Mouse (Mus musculus) MEL (cell line): ENCODE data around the gene Bad. TPM values are rescaled to one million over a fixed set of nuclear protein-coding genes. Genes with fewer than 3 reads are reported as not detected.
A peak's percentile ranks its signal among the peaks of the same experiment; 100 is the strongest.

ENCODE experiments used
- DNase-seq: peaks from one replicate; pipeline ENCODE4 v3.0.0; 2011; ENCODE audit warnings: low read depth, low spot score
- H3K27ac ChIP-seq: 2 replicates; pipeline ENCODE4 v1.5.1; 2012; ENCODE audit warnings: low read depth, mild to moderate bottlenecking, control low read depth, low read length, moderate library complexity; ENCODE audit not compliant: control insufficient read depth
- H3K27me3 ChIP-seq, 2 experiments: fragments of 150-350 bp in 1 of 2; sonication (generic) in 1 of 2; 2 replicates each; pipeline ENCODE4 v1.6.1; 2012; ENCODE audit warnings: low read length in 2 of 2, mild to moderate bottlenecking in 2 of 2, improper control_type of control experiment in 1 of 2, moderate library complexity in 1 of 2; ENCODE audit not compliant: insufficient read depth in 2 of 2, control insufficient read depth in 1 of 2
- H3K36me3 ChIP-seq, 2 experiments: 2 replicates each; pipeline ENCODE4 v1.6.1; 2012 to 2014; ENCODE audit warnings: low read length in 2 of 2, improper control_type of control experiment in 1 of 2, inconsistent platforms in 1 of 2, mild to moderate bottlenecking in 1 of 2; ENCODE audit not compliant: insufficient read depth in 2 of 2, control insufficient read depth in 1 of 2
- H3K4me1 ChIP-seq, 2 experiments: fragments of 150-350 bp in 1 of 2; sonication (generic) in 1 of 2; 2 replicates each; pipeline ENCODE4 v1.6.1; 2012; ENCODE audit warnings: low read length in 2 of 2, improper control_type of control experiment in 1 of 2, mild to moderate bottlenecking in 1 of 2; ENCODE audit not compliant: insufficient read depth in 2 of 2, control insufficient read depth in 1 of 2
- H3K4me3 ChIP-seq, 2 experiments: fragments of 150-350 bp in 1 of 2; sonication (generic) in 1 of 2; 2 replicates each; pipeline ENCODE4 v1.5.1; 2012; ENCODE audit warnings: low read depth in 2 of 2, low read length in 2 of 2, mild to moderate bottlenecking in 2 of 2, moderate library complexity in 2 of 2, control low read depth in 1 of 2, improper control_type of control experiment in 1 of 2; ENCODE audit not compliant: control insufficient read depth in 1 of 2, insufficient read depth in 1 of 2
- H3K79me2 ChIP-seq: 2 replicates; pipeline ENCODE4 v1.6.1; 2012; ENCODE audit warnings: mild to moderate bottlenecking, low read length, moderate library complexity; ENCODE audit not compliant: control insufficient read depth, poor library complexity, insufficient read depth
- H3K9ac ChIP-seq: 2 replicates; pipeline ENCODE4 v1.6.1; 2012; ENCODE audit warnings: low read depth, mild to moderate bottlenecking, control low read depth, low read length, moderate library complexity; ENCODE audit not compliant: control insufficient read depth, poor library complexity, severe bottlenecking
- H3K9me3 ChIP-seq: fragments of 150-350 bp; sonication (generic); replicated peaks from 2 replicates; pipeline ENCODE4 v1.6.1; 2012; ENCODE audit warnings: mild to moderate bottlenecking, low read length, improper control_type of control experiment, moderate library complexity; ENCODE audit not compliant: insufficient read depth
- BHLHE40 ChIP-seq: IDR thresholded peaks from 2 replicates; pipeline ENCODE4 v1.6.1; 2012; ENCODE audit warnings: low read depth, mild to moderate bottlenecking, inconsistent platforms, low read length, improper control_type of control experiment, borderline replicate concordance
- CHD1 ChIP-seq: IDR thresholded peaks from 2 replicates; pipeline ENCODE4 v1.6.1; 2012; ENCODE audit warnings: low read depth, mild to moderate bottlenecking, inconsistent platforms, low read length, improper control_type of control experiment
- CTCF ChIP-seq, 3 experiments: IDR thresholded peaks in 2 of 3; conservative IDR thresholded peaks in 1 of 3; 2 replicates each; pipeline ENCODE4 v1.5.1; 2011 to 2012; ENCODE audit warnings: low read length in 3 of 3, low read depth in 2 of 3, mild to moderate bottlenecking in 2 of 3, improper control_type of control experiment in 1 of 3, inconsistent platforms in 1 of 3, mixed read lengths in 1 of 3, moderate library complexity in 1 of 3; ENCODE audit not compliant: control insufficient read depth in 1 of 3, insufficient read depth in 1 of 3, poor library complexity in 1 of 3, severe bottlenecking in 1 of 3
- ELF1 ChIP-seq: IDR thresholded peaks from 2 replicates; pipeline ENCODE4 v1.6.1; 2014; ENCODE audit warnings: low read depth, mild to moderate bottlenecking, inconsistent platforms, low read length, improper control_type of control experiment, moderate library complexity
- EP300 ChIP-seq, 2 experiments: IDR thresholded peaks; 2 replicates each; pipeline ENCODE4 v1.6.1; 2011; ENCODE audit warnings: improper control_type of control experiment in 2 of 2, low read length in 2 of 2, low read depth in 1 of 2, mild to moderate bottlenecking in 1 of 2
- ETS1 ChIP-seq: IDR thresholded peaks from 2 replicates; pipeline ENCODE4 v1.6.1; 2012; ENCODE audit warnings: low read depth, mild to moderate bottlenecking, inconsistent platforms, low read length, improper control_type of control experiment, moderate library complexity
- GABPA ChIP-seq: IDR thresholded peaks from 2 replicates; pipeline ENCODE4 v1.6.1; 2012; ENCODE audit warnings: low read depth, mild to moderate bottlenecking, inconsistent platforms, low read length, improper control_type of control experiment, moderate library complexity
- GATA1 ChIP-seq: IDR thresholded peaks from 2 replicates; pipeline ENCODE4 v1.6.1; 2011; ENCODE audit warnings: low read depth, low read length, improper control_type of control experiment
- HCFC1 ChIP-seq: IDR thresholded peaks from 2 replicates; pipeline ENCODE4 v1.6.1; 2012; ENCODE audit warnings: low read depth, mild to moderate bottlenecking, inconsistent platforms, low read length, improper control_type of control experiment, moderate library complexity
- KAT2A ChIP-seq: conservative IDR thresholded peaks from 2 replicates; pipeline ENCODE4 v1.6.1; 2012; ENCODE audit warnings: low read depth, low read length, improper control_type of control experiment, inconsistent platforms
- MAFK ChIP-seq: IDR thresholded peaks from 2 replicates; pipeline ENCODE4 v1.6.1; 2011; ENCODE audit warnings: low read depth, mild to moderate bottlenecking, low read length, improper control_type of control experiment, borderline replicate concordance
- MAX ChIP-seq: IDR thresholded peaks from 2 replicates; pipeline ENCODE4 v1.6.1; 2011; ENCODE audit warnings: low read length, improper control_type of control experiment
- MEF2A ChIP-seq: IDR thresholded peaks from 2 replicates; pipeline ENCODE4 v1.6.1; 2014; ENCODE audit warnings: low read depth, mild to moderate bottlenecking, inconsistent platforms, low read length, improper control_type of control experiment; ENCODE audit not compliant: poor library complexity, insufficient replicate concordance, severe bottlenecking; ENCODE audit errors: extremely low read depth
- MXI1 ChIP-seq: IDR thresholded peaks from 2 replicates; pipeline ENCODE4 v1.6.1; 2011; ENCODE audit warnings: mild to moderate bottlenecking, low read depth, low read length, improper control_type of control experiment
- MYB ChIP-seq: IDR thresholded peaks from 2 replicates; pipeline ENCODE4 v1.6.1; 2011; ENCODE audit warnings: mild to moderate bottlenecking, low read depth, low read length, improper control_type of control experiment
- MYC ChIP-seq: IDR thresholded peaks from 2 replicates; pipeline ENCODE4 v1.6.1; 2011; ENCODE audit warnings: low read depth, mild to moderate bottlenecking, low read length, improper control_type of control experiment, moderate library complexity
- NRF1 ChIP-seq: IDR thresholded peaks from 2 replicates; pipeline ENCODE4 v1.6.1; 2014; ENCODE audit warnings: low read depth, mild to moderate bottlenecking, inconsistent platforms, low read length, improper control_type of control experiment, moderate library complexity; ENCODE audit not compliant: poor library complexity, insufficient read depth, severe bottlenecking
- POLR2AphosphoS5 ChIP-seq: IDR thresholded peaks from 2 replicates; pipeline ENCODE4 v1.6.1; 2012; ENCODE audit warnings: low read depth, borderline replicate concordance, mild to moderate bottlenecking, inconsistent platforms, low read length, moderate library complexity, mixed read lengths
- RCOR1 ChIP-seq: IDR thresholded peaks from 2 replicates; pipeline ENCODE4 v1.6.1; 2012; ENCODE audit warnings: low read depth, mild to moderate bottlenecking, inconsistent platforms, low read length, improper control_type of control experiment
- SIN3A ChIP-seq: IDR thresholded peaks from 2 replicates; pipeline ENCODE4 v1.6.1; 2012; ENCODE audit warnings: low read length, improper control_type of control experiment, inconsistent platforms
- SMC3 ChIP-seq: IDR thresholded peaks from 2 replicates; pipeline ENCODE4 v1.6.1; 2011; ENCODE audit warnings: low read depth, low read length, improper control_type of control experiment
- polyA plus RNA-seq, 2 experiments: library from polyadenylated mRNA; stranded (reverse) in 1 of 2; unstranded in 1 of 2; fragments of >175 nt in 1 of 2; fragments of >200 nt in 1 of 2; gene quantifications; 2 replicates each; pipeline versions ENCODE4 v1.2.1 to v1.2.4; 2012; ENCODE audit warnings: low replicate concordance in 2 of 2, low read depth in 1 of 2; ENCODE audit not compliant: insufficient read length in 2 of 2, insufficient read depth in 1 of 2, missing spikeins in 1 of 2
- total RNA-seq: library from RNA; depleted of rRNA; stranded (reverse); fragments of 300-350 nt; gene quantifications from 2 replicates; pipeline ENCODE4 v1.2.3, GENCODE M21; 2012

Bad gene
- total and polyA plus RNA-seq, 3 experiments, result 51.7 to 69.7 TPM; not detected in 1

GRCm38 (mm10) chr19:6952712-6953037 is 11.0 kb downstream of the Bad start:
- no peaks in the 10 kb centered on the region for H3K27me3 ChIP-seq
- no peak; the same call in 1 of the 2 replicates for TF ChIP-seq SIN3A
- no peak for TF ChIP-seq MYC
- 0 out of 2 replicates have a peak, but pooled peaks have one; percentile 14 for TF ChIP-seq RCOR1
- 0 out of 2 replicates have a peak, but pooled peaks have one; percentile 21 for TF ChIP-seq CHD1
- peak; percentile 79 for TF ChIP-seq GATA1
- peak; percentile 40; the same call in 1 of the 2 replicates for TF ChIP-seq ETS1
- peaks cover 2 to 6% of the 10 kb centered on the region in 2 experiments; a peak in 2 of 4 replicates for H3K36me3 ChIP-seq
- 0 out of 4 replicates have a peak, but pooled peaks cover 0 to 6% of the 10 kb centered on the region in 2 experiments for H3K4me1 ChIP-seq
- peak; percentile 52 for DNase-seq
- H3K9me3 ChIP-seq, result no peaks in the 10 kb centered on the region
- peak overlapping the region; percentile 91 for H3K27ac ChIP-seq
- H3K79me2 ChIP-seq, result peaks cover 1% of the 10 kb centered on the region; the same call in 1 of the 2 replicates
- H3K4me3 ChIP-seq, result peak overlapping the region; percentile 61 to 72
- peak overlapping the region; percentile 82 for H3K9ac ChIP-seq

GRCm38 (mm10) chr19:6954046-6954445 is 12.4 kb downstream of the Bad start:
- peaks cover 2 to 6% of the 10 kb centered on the region in 2 experiments; a peak in 2 of 4 replicates for H3K36me3 ChIP-seq
- H3K79me2 ChIP-seq, result peaks cover 1% of the 10 kb centered on the region; the same call in 1 of the 2 replicates
- H3K27ac ChIP-seq, result no peak overlapping the region
- DNase-seq, result peak; percentile 18
- H3K4me3 ChIP-seq, result no peak overlapping the region
- H3K27me3 ChIP-seq, result no peaks in the 10 kb centered on the region
- TF ChIP-seq MEF2A (no peak), CTCF (IDR thresholded peaks at IDR 0.05 in 2 of 3, conservative IDR thresholded peaks at IDR 0.05 in 1 of 3; ENCODE audit: control insufficient read depth in 1 of 3, insufficient read depth in 1 of 3, low read depth in 2 of 3, low read length in 3 of 3, poor library complexity in 1 of 3, severe bottlenecking in 1 of 3) (peak; percentile 21 to 49 (median 37); a peak in 4 of 6 replicates)
- H3K4me1 ChIP-seq, result 0 out of 4 replicates have a peak, but pooled peaks cover 0 to 6% of the 10 kb centered on the region in 2 experiments
- no peaks in the 10 kb centered on the region for H3K9me3 ChIP-seq
- no peak overlapping the region for H3K9ac ChIP-seq

- TF ChIP-seq MEF2A (no peak), POLR2AphosphoS5 (no peak), MYC (no peak), MAFK (no peak), HCFC1 (no peak), NRF1 (no peak), MYB (no peak), GABPA (no peak), KAT2A (no peak), GATA1 (no peak), MXI1 (no peak), EP300 (IDR thresholded peaks at IDR 0.05; ENCODE audit: low read depth in 1 of 2, low read length in 2 of 2) (no peak), BHLHE40 (no peak), MAX (no peak), SMC3 (no peak), ELF1 (no peak)
- no peak overlapping the region for H3K27ac ChIP-seq
- H3K27me3 ChIP-seq, result no peaks in the 10 kb centered on the region
- H3K4me3 ChIP-seq, result no peak overlapping the region
- peaks cover 2 to 3% of the 10 kb centered on the region in 2 experiments; a peak in 2 of 4 replicates for H3K36me3 ChIP-seq
- H3K79me2 ChIP-seq, result peaks cover 1% of the 10 kb centered on the region; the same call in 1 of the 2 replicates
- no peaks in the 10 kb centered on the region for H3K9me3 ChIP-seq
- 0 out of 4 replicates have a peak, but pooled peaks cover 0 to 3% of the 10 kb centered on the region in 2 experiments for H3K4me1 ChIP-seq
- H3K9ac ChIP-seq, result no peak overlapping the region
- no peak for DNase-seq
Measured at GRCm38 (mm10) chr19:6955424-6955823, 13.8 kb downstream of the Bad start.
